Mouse (Mus musculus): ENCODE data around the gene Schip1.
A peak's percentile ranks its signal among the peaks of the same experiment; 100 is the strongest.

Gene Schip1

DNA sequence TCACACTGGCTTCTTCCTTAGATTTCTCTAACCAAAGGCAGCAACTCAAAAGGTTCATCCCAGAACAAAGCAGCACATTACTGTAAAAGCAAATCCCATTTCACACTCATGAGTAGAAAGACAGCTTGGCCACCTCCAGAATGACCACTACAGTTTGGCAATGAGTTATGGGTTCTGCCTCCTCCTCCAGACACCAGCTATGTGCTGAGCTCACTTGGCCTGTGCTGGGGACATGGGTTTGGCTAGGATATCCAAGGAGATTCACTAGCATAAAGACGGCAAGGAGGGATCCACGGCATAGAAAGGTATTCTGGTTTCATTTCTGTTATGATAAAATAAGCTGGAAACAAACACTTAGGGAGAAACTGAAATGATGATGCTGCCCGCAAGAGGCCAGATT lies 323.4 kb downstream of the Schip1 start:
- no peak for DNase-seq (ENCODE audit: low spot score)

GRCm38 (mm10) chr3:68393578-68393977 lies 329.0 kb downstream of the Schip1 start:
- DNase-seq (ENCODE audit: low spot score), result no peak

- no peak for DNase-seq (ENCODE audit: low spot score)
Observed at GRCm38 (mm10) chr3:68398691-68399090, 334.1 kb downstream of the Schip1 start.

DNA sequence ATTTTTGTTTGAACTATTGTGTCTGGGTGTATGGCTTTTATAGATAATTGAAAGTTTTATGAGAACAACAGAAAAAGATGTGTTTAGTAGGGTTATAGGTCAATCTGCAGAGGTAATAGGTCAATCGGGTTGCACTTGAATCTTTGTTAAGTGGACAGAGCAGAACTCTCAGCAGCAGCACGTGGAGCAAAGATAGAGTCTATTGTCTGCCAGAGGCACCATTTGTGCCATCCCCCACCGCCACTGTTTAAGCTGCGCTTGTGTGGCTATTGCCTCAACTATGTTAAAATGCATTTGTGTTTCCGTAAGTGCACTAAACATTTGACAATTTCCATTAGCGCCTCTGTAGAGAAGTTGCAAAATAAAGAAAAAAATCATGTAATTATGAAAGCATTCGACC lies 335.5 kb downstream of the Schip1 start:
- DNase-seq (ENCODE audit: low spot score), result no peak

DNA sequence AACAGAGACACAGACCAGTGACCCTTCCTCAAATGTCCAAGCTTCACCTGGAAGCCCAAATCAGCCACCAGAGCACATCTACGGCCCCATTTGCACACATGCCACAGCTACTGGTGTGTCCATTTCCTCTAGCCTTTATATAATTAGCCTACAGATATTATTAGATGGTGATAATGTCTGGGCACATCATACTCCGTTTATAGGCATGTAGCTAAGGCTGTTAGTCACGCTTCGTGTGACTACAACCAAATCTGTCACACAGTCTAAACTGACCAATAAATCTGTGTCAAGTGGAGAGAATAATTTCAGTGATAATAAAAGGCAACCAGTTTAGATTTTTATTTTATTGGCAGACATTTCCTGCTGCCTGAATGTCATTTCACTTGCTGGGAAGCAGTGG lies 338.7 kb downstream of the Schip1 start:
- no peak for DNase-seq (ENCODE audit: low spot score)

DNA sequence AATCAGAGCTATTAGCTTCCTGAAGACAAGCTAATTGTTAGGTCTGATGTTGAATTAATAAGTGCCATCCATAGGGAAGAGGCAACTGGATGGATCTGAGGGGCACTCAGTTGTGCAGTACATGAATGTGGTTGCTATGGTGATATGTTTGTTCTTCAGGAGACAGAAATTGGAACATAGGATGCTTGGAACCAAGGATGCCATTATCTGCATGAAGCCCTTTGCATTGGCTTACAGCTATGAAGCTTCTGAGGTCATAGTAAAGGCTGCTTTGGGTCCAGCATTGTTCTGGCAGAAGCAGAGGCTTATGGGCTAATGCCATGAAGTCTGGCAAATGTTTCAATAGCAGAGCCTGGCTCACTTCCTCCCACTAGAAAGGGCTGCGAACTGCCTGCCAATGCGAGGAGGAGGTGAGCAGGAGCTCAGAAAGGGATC lies 339.2 kb downstream of the Schip1 start:
- no peak for DNase-seq (ENCODE audit: low spot score)

GRCm38 (mm10) chr3:68405724-68406123 lies 341.1 kb downstream of the Schip1 start:
- no peak for DNase-seq (ENCODE audit: low spot score)

- no peak for DNase-seq (ENCODE audit: low spot score)
Observed at GRCm38 (mm10) chr3:68412262-68412661, 347.7 kb downstream of the Schip1 start.

- DNase-seq (ENCODE audit: low spot score), result no peak
Observed at GRCm38 (mm10) chr3:68419792-68420191, 355.2 kb downstream of the Schip1 start.

DNA sequence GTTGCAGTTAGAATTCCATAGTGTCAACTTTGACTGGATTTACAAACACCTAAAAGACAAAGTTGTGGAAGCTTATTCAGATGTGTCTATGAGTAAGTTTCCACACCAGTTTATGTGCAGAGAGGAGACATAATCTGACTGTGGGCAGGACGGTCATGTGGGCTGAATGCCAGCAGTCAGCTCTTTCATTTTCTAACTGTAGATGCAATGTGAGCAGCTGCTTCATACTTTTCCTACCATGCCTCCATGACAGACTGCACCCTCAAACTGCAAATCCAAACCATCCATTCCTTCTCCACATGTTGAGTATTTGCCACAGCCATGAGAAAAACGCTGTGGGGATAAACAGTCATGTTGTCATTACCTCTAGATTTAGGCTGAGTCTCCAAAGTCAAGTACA lies 356.3 kb downstream of the Schip1 start:
- DNase-seq (ENCODE audit: low spot score), result no peak

GRCm38 (mm10) chr3:68421849-68422248 lies 357.2 kb downstream of the Schip1 start:
- DNase-seq (ENCODE audit: low spot score), result no peak

GRCm38 (mm10) chr3:68428081-68428480 lies 363.5 kb downstream of the Schip1 start:
- no peak for DNase-seq (ENCODE audit: low spot score)

- DNase-seq (ENCODE audit: low spot score), result no peak
Observed at GRCm38 (mm10) chr3:68434435-68434834, 369.8 kb downstream of the Schip1 start.

DNA sequence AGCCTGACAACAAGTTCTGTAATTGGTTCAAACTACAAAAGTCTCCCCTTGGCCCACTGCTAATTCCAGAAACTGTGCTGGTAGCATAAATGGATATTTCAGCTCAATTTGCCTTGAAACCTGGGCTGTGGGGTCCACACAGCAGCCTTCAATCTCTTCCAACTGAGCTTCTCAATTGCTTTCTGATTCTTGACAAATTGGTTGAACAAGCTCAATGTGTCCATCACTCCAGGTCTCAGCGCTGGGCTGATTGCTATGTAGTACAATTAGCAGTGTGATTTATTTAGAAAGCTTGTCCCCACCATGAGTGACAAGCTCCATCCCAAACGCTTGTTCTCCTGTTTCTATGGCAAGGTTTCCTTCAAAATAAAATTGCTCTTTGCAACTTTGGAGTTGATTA lies 370.3 kb downstream of the Schip1 start:
- DNase-seq (ENCODE audit: low spot score), result no peak

- DNase-seq (ENCODE audit: low spot score), result no peak
Observed at GRCm38 (mm10) chr3:68448480-68448879, 383.9 kb downstream of the Schip1 start.

DNA sequence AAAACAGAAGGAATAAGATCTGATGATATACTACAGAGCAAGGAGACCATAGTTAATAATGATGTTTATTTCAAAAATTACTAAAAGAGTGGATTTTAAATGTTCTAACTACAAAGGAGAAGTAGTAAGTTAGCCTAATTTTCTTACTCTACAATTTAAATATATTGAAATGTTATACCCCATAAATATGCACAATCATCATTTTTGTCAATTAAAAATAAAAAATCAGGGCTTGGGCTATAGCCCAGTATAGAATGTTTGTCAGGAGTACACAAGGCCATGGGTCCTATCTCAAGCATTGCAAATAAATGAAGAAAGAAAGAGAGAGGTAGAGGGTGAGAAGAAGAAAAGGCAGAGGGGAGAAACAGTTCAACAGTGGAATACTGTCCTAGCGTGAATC lies 387.0 kb downstream of the Schip1 start:
- no peak for DNase-seq (ENCODE audit: low spot score)

DNA sequence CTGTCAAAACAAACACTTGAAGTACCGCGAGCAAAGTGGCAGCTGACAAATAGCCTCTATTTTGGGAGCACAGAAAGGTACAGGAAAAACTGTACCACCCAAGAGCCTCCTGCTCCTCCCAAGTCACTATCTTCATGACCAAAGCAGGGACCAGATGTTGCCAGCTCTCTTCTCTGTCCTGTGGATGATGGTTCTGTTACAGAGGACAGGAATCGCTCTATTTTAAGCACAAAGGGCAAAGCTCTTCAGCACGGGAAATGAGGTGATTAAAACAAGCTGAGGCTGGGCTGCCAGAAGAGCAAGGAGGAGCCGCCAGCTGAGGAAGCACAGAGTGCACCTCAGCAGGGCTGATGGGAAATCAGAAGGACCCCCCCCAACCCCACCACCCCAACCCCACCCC lies 388.7 kb downstream of the Schip1 start:
- DNase-seq (ENCODE audit: low spot score), result no peak

DNA sequence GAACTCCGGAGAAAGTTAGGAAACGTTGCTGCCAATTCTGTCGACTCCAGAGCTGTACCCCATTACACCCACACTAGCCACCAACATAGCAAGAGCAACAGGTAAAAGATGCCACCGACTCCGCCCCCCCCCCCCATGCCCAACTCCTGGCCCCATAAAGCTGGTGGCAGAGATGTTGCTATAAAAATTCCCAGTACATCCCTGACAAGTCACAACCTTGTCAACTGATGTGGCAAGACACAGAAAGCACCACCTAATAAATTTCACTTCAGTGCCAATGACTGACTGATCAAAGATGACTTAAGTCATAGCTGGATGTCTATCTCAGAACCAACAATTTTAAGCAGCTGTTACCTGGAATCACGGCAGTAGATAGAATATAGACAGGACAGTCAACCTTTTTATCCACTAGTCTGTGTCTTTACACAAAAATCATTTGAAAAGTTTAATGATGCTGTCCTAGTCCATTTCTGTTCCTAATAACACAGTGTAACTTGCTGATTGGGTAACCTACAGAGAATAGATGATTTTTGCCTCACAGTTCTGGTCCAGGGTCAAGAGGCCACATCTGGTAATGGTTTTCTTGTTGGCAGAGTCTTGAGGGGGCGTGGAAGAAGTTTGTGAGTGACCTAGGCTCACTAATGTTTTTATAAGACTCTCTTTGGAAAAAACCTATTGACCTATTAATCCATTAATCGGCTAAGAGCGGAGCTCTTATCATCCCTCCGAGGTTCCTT lies 389.3 kb downstream of the Schip1 start:
- DNase-seq (ENCODE audit: low spot score), result no peak

GRCm38 (mm10) chr3:68466643-68467042 lies 402.0 kb downstream of the Schip1 start:
- no peak for DNase-seq (ENCODE audit: low spot score)

DNA sequence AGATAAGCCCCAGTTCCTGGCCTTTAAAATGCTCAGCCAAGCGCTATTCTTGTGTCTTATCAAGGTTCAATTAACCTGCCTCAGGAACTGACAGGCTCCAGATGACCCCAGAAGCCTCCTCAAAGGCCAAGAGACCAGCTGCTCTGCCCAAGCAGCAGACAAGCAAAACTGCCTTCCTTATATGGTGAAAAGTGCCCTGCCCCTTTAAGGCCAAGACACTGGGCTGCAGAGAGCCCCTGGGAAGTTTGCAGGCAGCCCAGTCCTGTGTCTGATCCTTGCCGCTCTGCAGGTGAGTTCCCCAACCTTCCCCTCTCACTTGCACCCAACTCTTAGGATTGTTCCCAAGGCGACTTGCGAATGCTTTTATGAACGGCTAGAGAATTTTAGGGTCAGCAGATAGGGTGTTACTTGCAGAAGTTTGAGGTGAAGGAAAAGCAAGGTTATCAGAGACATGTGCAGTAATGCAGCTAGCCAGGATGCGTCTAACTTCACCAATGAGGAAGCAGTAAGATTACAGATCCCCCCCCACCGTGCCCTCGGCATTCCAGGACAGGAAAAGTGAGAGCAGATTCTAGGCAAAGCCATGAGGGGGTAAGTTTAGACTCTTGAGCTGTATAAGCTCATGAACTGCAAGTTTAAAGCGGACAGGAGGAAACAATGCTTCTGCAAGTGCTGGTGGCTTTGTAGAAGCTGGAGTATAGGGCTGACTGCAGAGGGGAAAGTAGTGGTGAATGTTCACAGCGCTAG lies 403.5 kb downstream of the Schip1 start:
- DNase-seq (ENCODE audit: low spot score), result peak; percentile 45

- DNase-seq (ENCODE audit: low spot score), result no peak
Observed at GRCm38 (mm10) chr3:68469643-68470042, 405.0 kb downstream of the Schip1 start.

GRCm38 (mm10) chr3:68470061-68470460 lies 405.5 kb downstream of the Schip1 start:
- DNase-seq (ENCODE audit: low spot score), result no peak

- DNase-seq (ENCODE audit: low spot score), result no peak
Observed at GRCm38 (mm10) chr3:68470622-68471021, 406.0 kb downstream of the Schip1 start.

DNA sequence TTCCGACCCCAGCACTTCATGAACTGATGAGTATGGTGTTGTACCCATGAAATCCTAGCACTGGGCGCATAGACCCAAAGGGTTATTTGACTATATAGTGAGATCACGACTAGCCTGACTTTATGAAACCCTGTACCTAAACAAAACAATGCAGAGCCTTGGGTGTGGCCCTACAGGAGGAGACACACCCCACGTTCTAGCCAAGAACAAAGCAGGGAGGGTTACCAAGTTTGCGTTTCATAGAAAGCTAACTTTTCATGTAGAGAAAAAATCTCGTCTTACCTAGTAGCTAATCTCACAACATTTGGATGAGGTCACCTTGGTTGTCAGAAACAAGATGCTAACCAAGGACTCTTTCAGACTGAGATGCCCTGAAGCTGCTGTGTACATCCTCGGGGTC lies 411.7 kb downstream of the Schip1 start:
- DNase-seq (ENCODE audit: low spot score), result no peak

Data from retina, embryonic 14.5 days (tissue).